Comparison of ENCODE assay signal across 25 mouse cellular contexts in genomic region chr4:155138451-155138850, GRCm38 (mm10). TPM values are rescaled to one million over a fixed set of nuclear protein-coding genes. Genes with fewer than 3 reads are reported as not detected.
A peak's percentile ranks its signal among the peaks of the same experiment; 100 is the strongest.
DNase-seq lines count a peak whose midpoint lies in the region; ATAC-seq and TF ChIP-seq lines count a peak whose summit lies in the region.
"Had no signal": no experiment of that assay in that cellular context is flagged by ENCODE, and none has a peak within 500 bp of the region (broad histone marks: within the 10 kb centered on the region; RNA-seq: fewer than 3 reads in every experiment).

No protein-coding gene starts in this region.

- H3K4me2 ChIP-seq in kidney, postnatal 0 days (ENCODE audit: low read length), result no peak overlapping the region
- H3K4me2 ChIP-seq in kidney, embryonic 14.5 days (replicated peaks; ENCODE audit: low read depth, low read length), result no peak overlapping the region
- no peak overlapping the region for H3K4me2 ChIP-seq in limb, embryonic 15.5 days
- H3K4me2 ChIP-seq: embryonic facial prominence, embryonic 12.5 days; heart, embryonic 11.5 days; hindbrain, embryonic 13.5 days; midbrain, embryonic 15.5 days; neural tube, embryonic 15.5 days had no signal

- peak overlapping the region; percentile 47; the same call in 1 of the 2 replicates for H3K27ac ChIP-seq in kidney, postnatal 0 days
- H3K27ac ChIP-seq in kidney, embryonic 14.5 days (ENCODE audit: low read depth, low read length), result no peak overlapping the region
- peak overlapping the region; percentile 67 for H3K27ac ChIP-seq in limb, embryonic 15.5 days
- H3K27ac ChIP-seq: embryonic facial prominence, embryonic 12.5 days; hindbrain, embryonic 13.5 days; layer of hippocampus, adult 2 months; left cerebral cortex, adult 2 months; macrophage; midbrain, embryonic 15.5 days; neural tube, embryonic 15.5 days had no signal

- H3K9me3 ChIP-seq in kidney, postnatal 0 days (replicated peaks; ENCODE audit: low read length), result no peaks in the 10 kb centered on the region
- H3K9me3 ChIP-seq in kidney, embryonic 14.5 days (ENCODE audit: control insufficient read depth, low read length), result no peaks in the 10 kb centered on the region
- no peaks in the 10 kb centered on the region for H3K9me3 ChIP-seq in limb, embryonic 15.5 days
- H3K9me3 ChIP-seq: embryonic facial prominence, embryonic 12.5 days; forebrain, embryonic 10.5 days; hindbrain, embryonic 13.5 days; midbrain, embryonic 15.5 days; neural tube, embryonic 15.5 days had no signal

- 64% methylated on average over 8 of the region's 8 CpGs for WGBS in kidney, postnatal 0 days
- 74% methylated on average over 8 of the region's 8 CpGs for WGBS in kidney, embryonic 14.5 days
- WGBS in limb, embryonic 15.5 days, result 69% methylated on average over 8 of the region's 8 CpGs

- no peak overlapping the region for H3K4me3 ChIP-seq in kidney, postnatal 0 days (replicated peaks; ENCODE audit: low read depth, low read length)
- no peak overlapping the region for H3K4me3 ChIP-seq in kidney, embryonic 14.5 days (ENCODE audit: low read length)
- no peak overlapping the region for H3K4me3 ChIP-seq in limb, embryonic 15.5 days
- H3K4me3 ChIP-seq: embryonic facial prominence, embryonic 12.5 days; forebrain, embryonic 10.5 days; hindbrain, embryonic 13.5 days; layer of hippocampus, adult 2 months; left cerebral cortex, adult 2 months; midbrain, embryonic 15.5 days; neural tube, embryonic 15.5 days had no signal

- peaks cover 38% of the 10 kb centered on the region; the same call in 1 of the 2 replicates for H3K4me1 ChIP-seq in kidney, postnatal 0 days (replicated peaks; ENCODE audit: insufficient read depth, low read length)
- peaks cover 30% of the 10 kb centered on the region for H3K4me1 ChIP-seq in kidney, embryonic 14.5 days (ENCODE audit: control insufficient read depth, insufficient read depth, low read length)
- peaks cover 93% of the 10 kb centered on the region for H3K4me1 ChIP-seq in limb, embryonic 15.5 days

- no peaks in the 10 kb centered on the region for H3K27me3 ChIP-seq in kidney, postnatal 0 days (ENCODE audit: insufficient read depth, low read length)
- no peaks in the 10 kb centered on the region for H3K27me3 ChIP-seq in kidney, embryonic 14.5 days (ENCODE audit: control insufficient read depth, insufficient read depth, low read length)
- H3K27me3 ChIP-seq in limb, embryonic 15.5 days, result no peaks in the 10 kb centered on the region
- H3K27me3 ChIP-seq: embryonic facial prominence, embryonic 12.5 days; hindbrain, embryonic 13.5 days; midbrain, embryonic 15.5 days; neural tube, embryonic 15.5 days; Patski had no signal

- H3K36me3 ChIP-seq in kidney, postnatal 0 days (ENCODE audit: insufficient read depth, low read length), result no peaks in the 10 kb centered on the region
- H3K36me3 ChIP-seq in kidney, embryonic 14.5 days (ENCODE audit: control insufficient read depth, insufficient read depth, low read length), result no peaks in the 10 kb centered on the region
- H3K36me3 ChIP-seq in limb, embryonic 15.5 days, result no peaks in the 10 kb centered on the region
- H3K36me3 ChIP-seq: embryonic facial prominence, embryonic 12.5 days; forebrain, embryonic 10.5 days; hindbrain, embryonic 13.5 days; midbrain, embryonic 15.5 days; neural tube, embryonic 15.5 days had no signal

- H3K9ac ChIP-seq in kidney, postnatal 0 days (ENCODE audit: low read depth, low read length), result no peak overlapping the region
- no peak overlapping the region for H3K9ac ChIP-seq in kidney, embryonic 14.5 days (ENCODE audit: low read depth, low read length)
- no peak overlapping the region for H3K9ac ChIP-seq in limb, embryonic 15.5 days
- H3K9ac ChIP-seq: embryonic facial prominence, embryonic 12.5 days; hindbrain, embryonic 13.5 days; midbrain, embryonic 15.5 days; neural tube, embryonic 15.5 days had no signal

- peak; percentile 61 for DNase-seq in kidney, adult 11 months
- DNase-seq in kidney, postnatal 10 days, result no peak
- no peak for DNase-seq in kidney, postnatal 0 days (ENCODE audit: low spot score)
- DNase-seq in kidney, postnatal 25 days, result peak; percentile 53 to 85
- no peak for DNase-seq in heart, adult 18-20 months
- DNase-seq: adrenal gland, postnatal 10 days; liver; lung, adult 18-20 months; retina, postnatal 1 day; right cerebral cortex, postnatal 14 days had no signal

- ATAC-seq in kidney, postnatal 0 days (replicated peaks; ENCODE audit: low FRiP score, low read depth), result no peak
- ATAC-seq in kidney, embryonic 14.5 days (ENCODE audit: low FRiP score, low TSS enrichment), result no peak
- no peak for ATAC-seq in limb, embryonic 15.5 days (ENCODE audit: insufficient number of reproducible peaks, low FRiP score, low TSS enrichment, low read depth)
- ATAC-seq: forebrain, embryonic 16.5 days; intestine, embryonic 16.5 days; lung, postnatal 0 days; midbrain, embryonic 15.5 days; Patski had no signal

- TF ChIP-seq CTCF in kidney, postnatal 0 days (IDR thresholded peaks at IDR 0.05; ENCODE audit: low read depth), result no peak

RNA-seq across cellular contexts. Expression of gene Morn1, which starts 52.1 kb away (rescaled TPM):
- polyA plus RNA-seq in kidney, postnatal 0 days (2015; fragmentation: Nextera tagmentation; extraction: Ambion mirVana), result 7.0 and 7.6 TPM in 2 replicates
- polyA plus RNA-seq in kidney, embryonic 14.5 days (2014; fragmentation: Nextera tagmentation; extraction: Ambion mirVana), result 5.8 and 6.9 TPM in 2 replicates
- polyA plus RNA-seq in limb, embryonic 15.5 days (2015; fragmentation: Nextera tagmentation; extraction: Ambion mirVana), result 5.0 and 6.2 TPM in 2 replicates
- total RNA-seq in heart, adult 18-20 months (2021), result 1 to 10 TPM; 1.0 to 2.3 TPM

RNA-seq across cellular contexts. Expression of gene Rer1, which starts 52.3 kb away (rescaled TPM):
- polyA plus RNA-seq in kidney, postnatal 0 days (2015; fragmentation: Nextera tagmentation; extraction: Ambion mirVana), result 194 and 205 TPM in 2 replicates
- 167 and 180 TPM in 2 replicates for polyA plus RNA-seq in kidney, embryonic 14.5 days (2014; fragmentation: Nextera tagmentation; extraction: Ambion mirVana)
- polyA plus RNA-seq in limb, embryonic 15.5 days (2015; fragmentation: Nextera tagmentation; extraction: Ambion mirVana), result 170 and 176 TPM in 2 replicates
- total RNA-seq in heart, adult 18-20 months (2021), result 10 to 100 TPM; 72.0 to 75.8 TPM

Comparison
In these comparisons a context has a peak if more than half of its experiments do, and no peak if none do; other contexts are left out.
1. DNase-seq: peak in kidney, adult 11 months (single experiment) and kidney, postnatal 25 days (2 of 2); none in kidney, postnatal 10 days (single experiment), kidney, postnatal 0 days (single experiment) and heart, adult 18-20 months (0 of 2).